Mouse (Mus musculus): ENCODE measurements at regions not wholly inside any gene's neighbourhood (a gene's known extent, or its start where the extent isn't known, plus 50 kb on each side); places are given as distances from the start of the nearest gene placed in this dataset.

GRCm38 (mm10) chr19:3167683-3168082 lies 115.0 kb upstream of the Mrpl21 start:
- no peak for TF ChIP-seq CTCF (IDR thresholded peaks at IDR 0.05; ENCODE audit: extremely low read depth, insufficient read depth, insufficient read length, insufficient replicate concordance)
- no peak for TF ChIP-seq POLR2A (IDR thresholded peaks at IDR 0.05; ENCODE audit: low read depth, low read length)

All from spleen, adult 2 months (tissue).